12 mouse cellular contexts compared by ENCODE assay signal in genomic region chr11:117309918-117310287, GRCm38 (mm10).
DNase-seq lines count a peak whose midpoint lies in the region; ATAC-seq and TF ChIP-seq lines count a peak whose summit lies in the region.
"Had no signal": no experiment of that assay in that cellular context is flagged by ENCODE, and none has a peak within 500 bp of the region (broad histone marks: within the 10 kb centered on the region; RNA-seq: fewer than 3 reads in every experiment).

No protein-coding gene starts in this region.

- in situ Hi-C loops in ES-E14 (cut with MboI; ENCODE audit: low sequenced_read_pairs in 2 of 2, unreplicated experiment in 2 of 2), result loop anchor here (5.0 to 10.0 kb wide), 2 partner anchors 45 to 47 kb away; no protein-coding TSS in a partner anchor

- no peak for DNase-seq in ES-E14 (ENCODE audit: low read depth, low spot score)
- peak; percentile 71 for DNase-seq in gastrocnemius, postnatal 10 days
- DNase-seq in limb, embryonic 11.5 days (ENCODE audit: low spot score), result no peak
- DNase-seq in frontal cortex, postnatal 25 days (ENCODE audit: low spot score in 2 of 2), result no peak
- no peak for DNase-seq in kidney, adult 18-20 months
- DNase-seq: cerebellum, postnatal 36 days; kidney, postnatal 14 days had no signal

- H3K27ac ChIP-seq in hindbrain, embryonic 12.5 days, result 0 out of 2 replicates have a peak overlapping the region, but pooled peaks have one; percentile 1
- H3K27ac ChIP-seq in hindbrain, embryonic 13.5 days, result no peak overlapping the region
- H3K27ac ChIP-seq in ES-E14 (ENCODE audit: insufficient read depth, low read depth, low read length, poor library complexity, severe bottlenecking), result no peak overlapping the region
- no peak overlapping the region; the same call in 1 of the 2 replicates for H3K27ac ChIP-seq in limb, embryonic 11.5 days (replicated peaks; ENCODE audit: low read depth, low read length)
- H3K27ac ChIP-seq: liver, embryonic 12.5 days had no signal

- H3K27me3 ChIP-seq in hindbrain, embryonic 12.5 days, result no peaks in the 10 kb centered on the region
- H3K27me3 ChIP-seq in hindbrain, embryonic 13.5 days, result no peaks in the 10 kb centered on the region
- no peaks in the 10 kb centered on the region for H3K27me3 ChIP-seq in limb, embryonic 11.5 days (ENCODE audit: control insufficient read depth, insufficient read depth, low read length)
- H3K27me3 ChIP-seq: midbrain, embryonic 12.5 days had no signal

- WGBS in hindbrain, embryonic 12.5 days, result 77% methylated on average over 3 of the region's 3 CpGs
- 74% methylated on average over 3 of the region's 3 CpGs for WGBS in hindbrain, embryonic 13.5 days
- WGBS in limb, embryonic 11.5 days, result 76% methylated on average over 3 of the region's 3 CpGs

- no peak overlapping the region for H3K4me2 ChIP-seq in hindbrain, embryonic 12.5 days (replicated peaks)
- H3K4me2 ChIP-seq in hindbrain, embryonic 13.5 days, result no peak overlapping the region
- no peak overlapping the region for H3K4me2 ChIP-seq in limb, embryonic 11.5 days (ENCODE audit: low read depth, severe bottlenecking)
- H3K4me2 ChIP-seq: liver, embryonic 12.5 days; midbrain, embryonic 12.5 days had no signal

- no peak overlapping the region for H3K9ac ChIP-seq in hindbrain, embryonic 12.5 days
- H3K9ac ChIP-seq in hindbrain, embryonic 13.5 days, result no peak overlapping the region
- peak overlapping the region; percentile 27; the same call in 1 of the 2 replicates for H3K9ac ChIP-seq in ES-E14 (ENCODE audit: insufficient read depth, low read depth, low read length, poor library complexity, severe bottlenecking)
- H3K9ac ChIP-seq in limb, embryonic 11.5 days (ENCODE audit: low read length), result 0 out of 2 replicates have a peak overlapping the region, but pooled peaks have one; percentile 30
- H3K9ac ChIP-seq: liver, embryonic 12.5 days; midbrain, embryonic 12.5 days had no signal

- no peaks in the 10 kb centered on the region for H3K9me3 ChIP-seq in hindbrain, embryonic 12.5 days (replicated peaks)
- no peaks in the 10 kb centered on the region for H3K9me3 ChIP-seq in hindbrain, embryonic 13.5 days
- H3K9me3 ChIP-seq in ES-E14 (ENCODE audit: control insufficient read depth, insufficient read depth, low read depth, low read length), result no peaks in the 10 kb centered on the region
- H3K9me3 ChIP-seq in limb, embryonic 11.5 days (ENCODE audit: control insufficient read depth, low read length), result no peaks in the 10 kb centered on the region
- H3K9me3 ChIP-seq: liver, embryonic 12.5 days; midbrain, embryonic 12.5 days had no signal

- no peaks in the 10 kb centered on the region for H3K36me3 ChIP-seq in hindbrain, embryonic 12.5 days
- H3K36me3 ChIP-seq in hindbrain, embryonic 13.5 days, result no peaks in the 10 kb centered on the region
- no peaks in the 10 kb centered on the region; the same call in 1 of the 2 replicates for H3K36me3 ChIP-seq in ES-E14 (ENCODE audit: control insufficient read depth, insufficient read depth, low read length, poor library complexity, severe bottlenecking)
- no peaks in the 10 kb centered on the region for H3K36me3 ChIP-seq in limb, embryonic 11.5 days (ENCODE audit: control insufficient read depth, insufficient read depth, low read length)
- H3K36me3 ChIP-seq: liver, embryonic 12.5 days; midbrain, embryonic 12.5 days had no signal

- H3K4me3 ChIP-seq in hindbrain, embryonic 12.5 days, result no peak overlapping the region
- no peak overlapping the region for H3K4me3 ChIP-seq in hindbrain, embryonic 13.5 days
- no peak overlapping the region for H3K4me3 ChIP-seq in ES-E14 (ENCODE audit: insufficient read depth in 1 of 2, low read depth in 1 of 2, low read length in 2 of 2, poor library complexity in 1 of 2, severe bottlenecking in 1 of 2)
- H3K4me3 ChIP-seq in limb, embryonic 11.5 days (ENCODE audit: low read depth, low read length), result no peak overlapping the region
- H3K4me3 ChIP-seq: liver, embryonic 12.5 days; midbrain, embryonic 12.5 days had no signal

- no peak for ATAC-seq in hindbrain, embryonic 12.5 days (ENCODE audit: low FRiP score)
- ATAC-seq in hindbrain, embryonic 13.5 days (ENCODE audit: low FRiP score), result no peak
- ATAC-seq in limb, embryonic 11.5 days (ENCODE audit: insufficient number of reproducible peaks, low FRiP score, low TSS enrichment, low read depth), result no peak
- ATAC-seq in CD4-positive, CD25-positive, alpha-beta regulatory T cell, adult 4 months, result no peak
- ATAC-seq: liver, embryonic 12.5 days had no signal

- H3K4me1 ChIP-seq in hindbrain, embryonic 12.5 days, result peaks cover 77% of the 10 kb centered on the region
- peaks cover 86% of the 10 kb centered on the region for H3K4me1 ChIP-seq in hindbrain, embryonic 13.5 days (replicated peaks)
- H3K4me1 ChIP-seq in ES-E14 (ENCODE audit: control insufficient read depth in 2 of 2, insufficient read depth in 2 of 2, low read length in 2 of 2, poor library complexity in 1 of 2), result peaks cover 13 to 57% of the 10 kb centered on the region in 2 experiments
- H3K4me1 ChIP-seq in limb, embryonic 11.5 days (ENCODE audit: control insufficient read depth, insufficient read depth, low read length), result peaks cover 70% of the 10 kb centered on the region

TF ChIP-seq in ES-E14, 5 proteins besides CTCF, POLR2A, EP300 and RAD21:
- no peak for TF ChIP-seq CHD2 (IDR thresholded peaks at IDR 0.05; ENCODE audit: low read depth, low read length)
- no peak for TF ChIP-seq HCFC1 (IDR thresholded peaks at IDR 0.05; ENCODE audit: borderline replicate concordance, insufficient read depth, low read length)
- no peak for TF ChIP-seq ZNF384 (IDR thresholded peaks at IDR 0.05; ENCODE audit: low read depth, low read length)
- TF ChIP-seq MAFK (IDR thresholded peaks at IDR 0.05; ENCODE audit: insufficient read depth, low read depth, low read length), result no peak
- TF ChIP-seq ZC3H11A (IDR thresholded peaks at IDR 0.05; ENCODE audit: borderline replicate concordance, low read depth, low read length), result no peak

Comparison
In these comparisons a context has a peak if more than half of its experiments do, and no peak if none do; other contexts are left out.
1. H3K9ac ChIP-seq: peak in ES-E14 (single experiment) and limb, embryonic 11.5 days (single experiment); none in hindbrain, embryonic 12.5 days (single experiment) and hindbrain, embryonic 13.5 days (single experiment).